Mouse (Mus musculus) left cerebral cortex, adult 8-10 months (tissue): ENCODE results near the gene Vstm5. TPM values are rescaled to one million over a fixed set of nuclear protein-coding genes. Genes with fewer than 3 reads are reported as not detected.

Source experiments
- DNase-seq, 2 experiments: peaks; one replicate each; pipeline ENCODE4 v3.0.0; 2022; ENCODE audit warnings: low spot score in 2 of 2
- total RNA-seq, 4 experiments: library from RNA; stranded (reverse); gene quantifications; 2 replicates each; pipeline ENCODE4 v1.2.4; 2022

Gene Vstm5
- total RNA-seq, 4 experiments from 2014 or later, result 10.1 to 11.4 (median 10.5) TPM

DNA sequence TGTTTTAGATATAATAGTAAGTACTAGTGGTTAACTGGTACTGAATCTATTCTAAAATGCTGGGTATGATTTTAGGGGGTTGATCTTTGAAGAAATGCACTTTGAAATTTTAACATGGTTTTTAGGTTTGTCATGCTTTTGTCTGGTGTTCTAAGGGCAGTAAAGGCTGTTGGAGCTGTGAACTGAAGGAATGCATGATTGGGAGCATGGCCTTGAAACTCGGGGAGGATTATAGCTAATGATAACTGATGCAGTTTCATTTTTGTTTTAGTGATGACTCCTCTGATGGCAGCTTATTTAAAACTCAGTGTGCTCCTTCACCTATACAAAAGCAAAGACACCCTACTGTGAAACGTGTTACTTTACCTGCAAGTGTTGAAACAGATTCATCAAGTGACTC is 69.4 kb downstream of the Vstm5 start:
- DNase-seq, result no peak

Other genes starting within 250 kb of the Vstm5 start
- gene Panx1, start 193.6 kb upstream of the Vstm5 start, total RNA-seq, result 10 to 100 TPM; 26.5 to 30.1 (median 28.0) TPM
- not detected for gene Hephl1, start 126.9 kb upstream of the Vstm5 start, total RNA-seq
- 10 to 100 TPM; 34.6 to 43.3 (median 39.4) TPM for gene Med17, start 40.9 kb downstream of the Vstm5 start, total RNA-seq
- 10 to 100 TPM; 26.4 to 37.9 (median 30.5) TPM for gene Taf1d, start 67.2 kb downstream of the Vstm5 start, total RNA-seq
- 10 to 100 TPM; 20.0 to 22.6 (median 21.8) TPM for gene 4931406C07Rik, start 67.4 kb downstream of the Vstm5 start, total RNA-seq
- 10 to 100 TPM; 24.2 to 28.0 (median 26.1) TPM for gene Cep295, start 118.7 kb downstream of the Vstm5 start, total RNA-seq